17 mouse cellular contexts compared by ENCODE assay signal in genomic region chr11:95088286-95088685, GRCm38 (mm10). TPM values are rescaled to one million over a fixed set of nuclear protein-coding genes. Genes with fewer than 3 reads are reported as not detected.
DNase-seq lines count a peak whose midpoint lies in the region; ATAC-seq and TF ChIP-seq lines count a peak whose summit lies in the region.
"Had no signal": no experiment of that assay in that cellular context is flagged by ENCODE, and none has a peak within 500 bp of the region (broad histone marks: within the 10 kb centered on the region; RNA-seq: fewer than 3 reads in every experiment).

No protein-coding gene starts in this region.

- H3K9me3 ChIP-seq in embryonic facial prominence, embryonic 14.5 days (ENCODE audit: control insufficient read depth, low read length): no peaks in the 10 kb centered on the region
- H3K9me3 ChIP-seq in embryonic facial prominence, embryonic 10.5 days: no peaks in the 10 kb centered on the region
- no peaks in the 10 kb centered on the region for H3K9me3 ChIP-seq in stomach, postnatal 0 days (ENCODE audit: control insufficient read depth, low read length)
- H3K9me3 ChIP-seq: limb, embryonic 13.5 days; liver, embryonic 15.5 days; megakaryocyte, embryonic 14.5 days had no signal

- H3K36me3 ChIP-seq in embryonic facial prominence, embryonic 14.5 days (ENCODE audit: control insufficient read depth, insufficient read depth, low read length): no peaks in the 10 kb centered on the region
- H3K36me3 ChIP-seq in embryonic facial prominence, embryonic 10.5 days (replicated peaks): no peaks in the 10 kb centered on the region
- no peaks in the 10 kb centered on the region for H3K36me3 ChIP-seq in kidney, adult 2 months (ENCODE audit: control insufficient read depth, insufficient read depth, low read length)
- no peaks in the 10 kb centered on the region for H3K36me3 ChIP-seq in spleen, adult 2 months (ENCODE audit: control insufficient read depth, insufficient read depth, low read length)
- no peaks in the 10 kb centered on the region for H3K36me3 ChIP-seq in stomach, postnatal 0 days (ENCODE audit: control insufficient read depth, insufficient read depth, low read length)
- H3K36me3 ChIP-seq: limb, embryonic 13.5 days; liver, embryonic 15.5 days had no signal

- WGBS in embryonic facial prominence, embryonic 14.5 days: 50% methylated on average over 7 of the region's 7 CpGs
- WGBS in embryonic facial prominence, embryonic 10.5 days: 56% methylated on average over 7 of the region's 7 CpGs
- 69% methylated on average over 7 of the region's 7 CpGs for WGBS in kidney, adult 2 months
- whole genome bisulfite sequencing in spleen, adult 2 months: 67% methylated on average over 7 of the region's 7 CpGs
- 49% methylated on average over 7 of the region's 7 CpGs for WGBS in stomach, postnatal 0 days

- no peaks in the 10 kb centered on the region for H3K27me3 ChIP-seq in embryonic facial prominence, embryonic 14.5 days (replicated peaks; ENCODE audit: control insufficient read depth, insufficient read depth, low read length)
- no peaks in the 10 kb centered on the region for H3K27me3 ChIP-seq in embryonic facial prominence, embryonic 10.5 days (replicated peaks; ENCODE audit: low read depth, poor library complexity, severe bottlenecking)
- H3K27me3 ChIP-seq in kidney, adult 2 months (replicated peaks; ENCODE audit: control insufficient read depth, insufficient read depth, low read length): no peaks in the 10 kb centered on the region
- H3K27me3 ChIP-seq in spleen, adult 2 months (ENCODE audit: control insufficient read depth, insufficient read depth, low read length): 0 out of 2 replicates have a peak, but pooled peaks cover 1% of the 10 kb centered on the region
- no peaks in the 10 kb centered on the region for H3K27me3 ChIP-seq in stomach, postnatal 0 days (ENCODE audit: control insufficient read depth, insufficient read depth, low read length)
- H3K27me3 ChIP-seq: limb, embryonic 13.5 days; liver, embryonic 15.5 days; Patski had no signal

- TF ChIP-seq EP300 in stomach, postnatal 0 days (optimal IDR thresholded peaks at IDR 0.05): no peak

- DNase-seq in embryonic facial prominence, embryonic 14.5 days (ENCODE audit: low spot score): no peak
- DNase-seq in embryonic facial prominence, embryonic 10.5 days (ENCODE audit: low spot score): no peak
- no peak for DNase-seq in kidney, adult 2 months
- DNase-seq in kidney, postnatal 36 days: no peak
- no peak for DNase-seq in spleen, adult 2 months (ENCODE audit: low read depth in 1 of 2, low spot score in 2 of 2)
- no peak for DNase-seq in spleen, postnatal 14 days (ENCODE audit: low spot score in 2 of 2)
- DNase-seq in stomach, postnatal 0 days (ENCODE audit: low spot score): no peak
- DNase-seq in cerebellum, adult 9-10 months: no peak
- DNase-seq: cerebellum, adult 11-12 months; thymus, postnatal 36 days had no signal

- TF ChIP-seq CTCF in kidney, adult 2 months (conservative IDR thresholded peaks at IDR 0.05; ENCODE audit: insufficient read depth, insufficient read length, low read depth, low read length): no peak
- no peak for TF ChIP-seq CTCF in spleen, adult 2 months (IDR thresholded peaks at IDR 0.05; ENCODE audit: extremely low read depth, insufficient read depth, insufficient read length, insufficient replicate concordance)
- no peak for TF ChIP-seq CTCF in stomach, postnatal 0 days (IDR thresholded peaks at IDR 0.05; ENCODE audit: low read depth)

- no peak overlapping the region for H3K4me2 ChIP-seq in embryonic facial prominence, embryonic 14.5 days (ENCODE audit: low read depth, low read length)
- no peak overlapping the region for H3K4me2 ChIP-seq in stomach, postnatal 0 days (replicated peaks; ENCODE audit: low read depth)
- H3K4me2 ChIP-seq: limb, embryonic 13.5 days; liver, embryonic 15.5 days had no signal

- H3K27ac ChIP-seq in embryonic facial prominence, embryonic 14.5 days (replicated peaks; ENCODE audit: low read depth, low read length): peak overlapping the region; percentile 21; the same call in 1 of the 2 replicates
- H3K27ac ChIP-seq in embryonic facial prominence, embryonic 10.5 days (replicated peaks): no peak overlapping the region; the same call in 1 of the 2 replicates
- H3K27ac ChIP-seq in kidney, adult 2 months (ENCODE audit: insufficient read depth, low read depth, low read length): peak overlapping the region; percentile 46
- peak overlapping the region; percentile 69 for H3K27ac ChIP-seq in spleen, adult 2 months (ENCODE audit: insufficient read depth, low read length)
- peak overlapping the region; percentile 61 for H3K27ac ChIP-seq in stomach, postnatal 0 days (replicated peaks)
- H3K27ac ChIP-seq: limb, embryonic 13.5 days; liver, embryonic 15.5 days had no signal

- TF ChIP-seq POLR2A in kidney, adult 2 months (IDR thresholded peaks at IDR 0.05; ENCODE audit: low read depth, low read length): no peak
- no peak for TF ChIP-seq POLR2A in spleen, adult 2 months (IDR thresholded peaks at IDR 0.05; ENCODE audit: low read depth, low read length)

- no peak for ATAC-seq in embryonic facial prominence, embryonic 14.5 days (ENCODE audit: low read depth)
- no peak for ATAC-seq in stomach, postnatal 0 days (ENCODE audit: low FRiP score, low TSS enrichment)
- ATAC-seq: forebrain, embryonic 14.5 days; midbrain, embryonic 16.5 days had no signal

- no peak overlapping the region for H3K4me3 ChIP-seq in embryonic facial prominence, embryonic 14.5 days (ENCODE audit: low read depth, low read length)
- H3K4me3 ChIP-seq in embryonic facial prominence, embryonic 10.5 days: no peak overlapping the region
- no peak overlapping the region for H3K4me3 ChIP-seq in kidney, adult 2 months (ENCODE audit: insufficient read depth, low read depth, low read length)
- H3K4me3 ChIP-seq in spleen, adult 2 months (ENCODE audit: extremely low read depth, insufficient read depth, insufficient read length): no peak overlapping the region
- no peak overlapping the region for H3K4me3 ChIP-seq in stomach, postnatal 0 days (ENCODE audit: low read depth, low read length)
- H3K4me3 ChIP-seq: limb, embryonic 13.5 days; liver, embryonic 15.5 days; megakaryocyte, embryonic 14.5 days had no signal

- H3K9ac ChIP-seq in embryonic facial prominence, embryonic 14.5 days (ENCODE audit: low read depth, low read length): no peak overlapping the region
- H3K9ac ChIP-seq in stomach, postnatal 0 days (ENCODE audit: low read length): no peak overlapping the region
- H3K9ac ChIP-seq: limb, embryonic 13.5 days; liver, embryonic 15.5 days had no signal

- peaks cover 9% of the 10 kb centered on the region for H3K4me1 ChIP-seq in embryonic facial prominence, embryonic 14.5 days (ENCODE audit: control insufficient read depth, insufficient read depth, low read length)
- peaks cover 54% of the 10 kb centered on the region for H3K4me1 ChIP-seq in embryonic facial prominence, embryonic 10.5 days
- H3K4me1 ChIP-seq in kidney, adult 2 months (ENCODE audit: control insufficient read depth, insufficient read depth, low read length): peaks cover 7% of the 10 kb centered on the region; the same call in 1 of the 2 replicates
- H3K4me1 ChIP-seq in spleen, adult 2 months (ENCODE audit: control insufficient read depth, insufficient read depth, insufficient read length): no peaks in the 10 kb centered on the region; the same call in 1 of the 2 replicates
- H3K4me1 ChIP-seq in stomach, postnatal 0 days (replicated peaks; ENCODE audit: control insufficient read depth, insufficient read depth): peaks cover 20% of the 10 kb centered on the region

RNA-seq across cellular contexts. Expression of gene Itga3, which starts 11.7 kb away (rescaled TPM):
- polyA plus RNA-seq in embryonic facial prominence, embryonic 14.5 days (2014; fragmentation: Nextera tagmentation; extraction: Ambion mirVana): 8.3 and 9.4 TPM in 2 replicates
- polyA plus RNA-seq in embryonic facial prominence, embryonic 10.5 days (2016; fragmentation: Nextera tagmentation; extraction: Ambion mirVana): 11.5 and 12.2 TPM in 2 replicates
- 48.2 and 55.4 TPM in 2 replicates for polyA plus RNA-seq in kidney, adult 2 months (2012; rRNA removed)
- 12.7 and 13.9 TPM in 2 replicates for polyA plus RNA-seq in spleen, adult 2 months (2012; rRNA removed)
- polyA plus RNA-seq in stomach, postnatal 0 days (2015; fragmentation: Nextera tagmentation; extraction: Ambion mirVana): 15.6 and 17.0 TPM in 2 replicates

RNA-seq across cellular contexts. Expression of gene Dlx3, which starts 31.6 kb away (rescaled TPM):
- 16.1 and 20.2 TPM in 2 replicates for polyA plus RNA-seq in embryonic facial prominence, embryonic 14.5 days (2014; fragmentation: Nextera tagmentation; extraction: Ambion mirVana)
- polyA plus RNA-seq in embryonic facial prominence, embryonic 10.5 days (2016; fragmentation: Nextera tagmentation; extraction: Ambion mirVana): 29.8 and 31.3 TPM in 2 replicates
- 0.05 and 0.10 TPM in 2 replicates for polyA plus RNA-seq in kidney, adult 2 months (2012; rRNA removed)
- not detected in 2 replicates for polyA plus RNA-seq in spleen, adult 2 months (2012; rRNA removed)
- polyA plus RNA-seq in stomach, postnatal 0 days (2015; fragmentation: Nextera tagmentation; extraction: Ambion mirVana): 8.0 and 8.5 TPM in 2 replicates
- polyA plus RNA-seq: cortical plate, adult 2 months; forebrain, embryonic 14.5 days; Patski had no signal

RNA-seq across cellular contexts. Expression of gene Pdk2, which starts 47.1 kb away (rescaled TPM):
- 37.8 and 41.6 TPM in 2 replicates for polyA plus RNA-seq in embryonic facial prominence, embryonic 14.5 days (2014; fragmentation: Nextera tagmentation; extraction: Ambion mirVana)
- polyA plus RNA-seq in embryonic facial prominence, embryonic 10.5 days (2016; fragmentation: Nextera tagmentation; extraction: Ambion mirVana): 12.9 and 16.0 TPM in 2 replicates
- polyA plus RNA-seq in kidney, adult 2 months (2012; rRNA removed): 430 and 469 TPM in 2 replicates
- polyA plus RNA-seq in spleen, adult 2 months (2012; rRNA removed): 12.6 and 13.8 TPM in 2 replicates
- 29.8 and 39.0 TPM in 2 replicates for polyA plus RNA-seq in stomach, postnatal 0 days (2015; fragmentation: Nextera tagmentation; extraction: Ambion mirVana)

RNA-seq across cellular contexts. Expression of gene Dlx4, which starts 57.8 kb away (rescaled TPM):
- 3.1 and 3.2 TPM in 2 replicates for polyA plus RNA-seq in embryonic facial prominence, embryonic 14.5 days (2014; fragmentation: Nextera tagmentation; extraction: Ambion mirVana)
- polyA plus RNA-seq in embryonic facial prominence, embryonic 10.5 days (2016; fragmentation: Nextera tagmentation; extraction: Ambion mirVana): 3.6 and 4.3 TPM in 2 replicates
- polyA plus RNA-seq in kidney, adult 2 months (2012; rRNA removed): 0.07 TPM in 1 of 2 replicates, not detected in the other
- polyA plus RNA-seq in spleen, adult 2 months (2012; rRNA removed): not detected in 2 replicates
- polyA plus RNA-seq in stomach, postnatal 0 days (2015; fragmentation: Nextera tagmentation; extraction: Ambion mirVana): 1.6 and 1.7 TPM in 2 replicates
- polyA plus RNA-seq: forebrain, embryonic 14.5 days had no signal

Comparison
In these comparisons a context has a peak if more than half of its experiments do, and no peak if none do; other contexts are left out.
1. RNA of gene Pdk2, which starts 47.1 kb away (polyA plus RNA-seq): 430 to 469 TPM in kidney, adult 2 months; 37.8 to 41.6 TPM in embryonic facial prominence, embryonic 14.5 days, 29.8 to 39.0 TPM in stomach, postnatal 0 days, 12.9 to 16.0 TPM in embryonic facial prominence, embryonic 10.5 days and 12.6 to 13.8 TPM in spleen, adult 2 months; every median in the first group is over 10 times any median in the second.